Comparison of ENCODE assay signal across 25 mouse cellular contexts in genomic region chr2:38672496-38672895, GRCm38 (mm10). TPM values are rescaled to one million over a fixed set of nuclear protein-coding genes. Genes with fewer than 3 reads are reported as not detected.
A peak's percentile ranks its signal among the peaks of the same experiment; 100 is the strongest.
DNase-seq lines count a peak whose midpoint lies in the region; ATAC-seq and TF ChIP-seq lines count a peak whose summit lies in the region.
"Had no signal": no experiment of that assay in that cellular context is flagged by ENCODE, and none has a peak within 500 bp of the region (broad histone marks: within the 10 kb centered on the region; RNA-seq: fewer than 3 reads in every experiment).

No protein-coding gene starts in this region.

- no peak for TF ChIP-seq CTCF in testis, adult 2 months (IDR thresholded peaks at IDR 0.05; ENCODE audit: control insufficient read depth, insufficient read depth, insufficient replicate concordance, low read depth, low read length)

- no peak for DNase-seq in testis, postnatal 14 days (ENCODE audit: low spot score)
- DNase-seq in ES-CJ7 (ENCODE audit: low read depth, low spot score) (peak; percentile 66), R1 (ENCODE audit: low read depth, low spot score) (peak; percentile 80)
- DNase-seq in heart, postnatal 4 days = no peak
- DNase-seq in left cerebral cortex, adult 9 months (ENCODE audit: low spot score in 2 of 2) = no peak
- DNase-seq: adrenal gland, adult 8-10 months; adrenal gland, postnatal 14 days; adrenal gland, postnatal 36 days; B cell, adult 2 months; cerebellum, adult 11-12 months; cerebellum, adult 2 months; cerebellum, adult 9-10 months; cerebellum, postnatal 10 days; cerebellum, postnatal 25 days; forebrain, postnatal 0 days had no signal

- 72% methylated on average over 11 of the region's 11 CpGs for WGBS in midbrain, embryonic 15.5 days

- no peak for TF ChIP-seq POLR2A in testis, adult 2 months (IDR thresholded peaks at IDR 0.05; ENCODE audit: control insufficient read depth, low read depth, low read length)

- H3K4me3 ChIP-seq in testis, adult 2 months (ENCODE audit: control insufficient read depth, low read depth, low read length) = peak overlapping the region; percentile 68
- H3K4me3 ChIP-seq in midbrain, embryonic 15.5 days = no peak overlapping the region
- H3K4me3 ChIP-seq: embryonic facial prominence, embryonic 10.5 days; embryonic facial prominence, embryonic 12.5 days; forebrain, embryonic 13.5 days; forebrain, embryonic 15.5 days had no signal

- no peaks in the 10 kb centered on the region for H3K9me3 ChIP-seq in midbrain, embryonic 15.5 days
- H3K9me3 ChIP-seq: embryonic facial prominence, embryonic 10.5 days; embryonic facial prominence, embryonic 12.5 days; forebrain, embryonic 13.5 days; forebrain, embryonic 15.5 days; G1E had no signal

- ATAC-seq in midbrain, embryonic 15.5 days (replicated peaks) = no peak
- ATAC-seq: activated CD4-positive, CD25-positive, alpha-beta regulatory T cell, adult 4 months; CD4-positive, CD25-positive, alpha-beta regulatory T cell, adult 4 months; forebrain, embryonic 13.5 days; forebrain, embryonic 15.5 days; forebrain, postnatal 0 days; Patski had no signal

- no peak overlapping the region for H3K4me2 ChIP-seq in midbrain, embryonic 15.5 days
- H3K4me2 ChIP-seq: embryonic facial prominence, embryonic 12.5 days; forebrain, embryonic 13.5 days; forebrain, embryonic 15.5 days had no signal

- no peaks in the 10 kb centered on the region for H3K27me3 ChIP-seq in testis, adult 2 months (ENCODE audit: control insufficient read depth, insufficient read depth, low read length)
- H3K27me3 ChIP-seq in midbrain, embryonic 15.5 days (replicated peaks) = no peaks in the 10 kb centered on the region; the same call in 1 of the 2 replicates
- H3K27me3 ChIP-seq: forebrain, embryonic 15.5 days; Patski had no signal

- no peak overlapping the region for H3K9ac ChIP-seq in midbrain, embryonic 15.5 days
- H3K9ac ChIP-seq: embryonic facial prominence, embryonic 12.5 days; forebrain, embryonic 13.5 days; forebrain, embryonic 15.5 days; forebrain, postnatal 0 days had no signal

- H3K27ac ChIP-seq in testis, adult 2 months (ENCODE audit: control insufficient read depth, insufficient read depth, low read depth, low read length) = no peak overlapping the region
- H3K27ac ChIP-seq in midbrain, embryonic 15.5 days = no peak overlapping the region
- H3K27ac ChIP-seq: embryonic facial prominence, embryonic 10.5 days; embryonic facial prominence, embryonic 12.5 days; forebrain, embryonic 13.5 days; forebrain, embryonic 15.5 days had no signal

- H3K4me1 ChIP-seq in testis, adult 2 months (ENCODE audit: control insufficient read depth, insufficient read depth, low read length) = peaks cover 29% of the 10 kb centered on the region
- 0 out of 2 replicates have a peak, but pooled peaks cover 3% of the 10 kb centered on the region for H3K4me1 ChIP-seq in midbrain, embryonic 15.5 days
- H3K4me1 ChIP-seq: forebrain, embryonic 15.5 days had no signal

- H3K36me3 ChIP-seq in testis, adult 2 months (ENCODE audit: control insufficient read depth, insufficient read depth, low read length) = no peaks in the 10 kb centered on the region
- H3K36me3 ChIP-seq in midbrain, embryonic 15.5 days (replicated peaks) = no peaks in the 10 kb centered on the region
- H3K36me3 ChIP-seq: embryonic facial prominence, embryonic 10.5 days; embryonic facial prominence, embryonic 12.5 days; forebrain, embryonic 15.5 days; G1E had no signal

RNA-seq across cellular contexts. Expression of gene Psmb7, which starts 28.6 kb away (rescaled TPM):
- polyA plus RNA-seq in testis, adult 2 months (2012; rRNA removed) = 95.4 and 115 TPM in 2 replicates
- total RNA-seq in heart, postnatal 4 days (2021) = 100 to 1,000 TPM; 252 to 254 TPM
- polyA plus RNA-seq in midbrain, embryonic 15.5 days (2015; fragmentation: Nextera tagmentation; extraction: Ambion mirVana) = 260 and 270 TPM in 2 replicates

RNA-seq across cellular contexts. Expression of gene Nr5a1, which starts 41.8 kb away (rescaled TPM):
- 21.2 and 25.3 TPM in 2 replicates for polyA plus RNA-seq in testis, adult 2 months (2012; rRNA removed)
- total RNA-seq in heart, postnatal 4 days (2021) = under 1 TPM; 0.10 to 0.14 TPM
- polyA plus RNA-seq in midbrain, embryonic 15.5 days (2015; fragmentation: Nextera tagmentation; extraction: Ambion mirVana) = 0.58 and 1.0 TPM in 2 replicates
- polyA plus RNA-seq: activated CD4-positive, CD25-positive, alpha-beta regulatory T cell, adult 4 months; CD4-positive, CD25-positive, alpha-beta regulatory T cell, adult 4 months; cerebellum, adult 2 months; Patski had no signal

Comparison
In these comparisons a context has a peak if more than half of its experiments do, and no peak if none do; other contexts are left out.
1. DNase-seq: peak in ES-CJ7 (single experiment) and R1 (single experiment); none in testis, postnatal 14 days (single experiment), heart, postnatal 4 days (single experiment) and left cerebral cortex, adult 9 months (0 of 2).
2. RNA of gene Nr5a1, which starts 41.8 kb away (polyA plus RNA-seq): 21.2 to 25.3 TPM in testis, adult 2 months; 0.58 to 1.0 TPM in midbrain, embryonic 15.5 days; every median in the first group is over 10 times any median in the second.